Mouse (Mus musculus): Measurements from ENCODE around the gene Tmem255b.

The Tmem255b gene

DNA sequence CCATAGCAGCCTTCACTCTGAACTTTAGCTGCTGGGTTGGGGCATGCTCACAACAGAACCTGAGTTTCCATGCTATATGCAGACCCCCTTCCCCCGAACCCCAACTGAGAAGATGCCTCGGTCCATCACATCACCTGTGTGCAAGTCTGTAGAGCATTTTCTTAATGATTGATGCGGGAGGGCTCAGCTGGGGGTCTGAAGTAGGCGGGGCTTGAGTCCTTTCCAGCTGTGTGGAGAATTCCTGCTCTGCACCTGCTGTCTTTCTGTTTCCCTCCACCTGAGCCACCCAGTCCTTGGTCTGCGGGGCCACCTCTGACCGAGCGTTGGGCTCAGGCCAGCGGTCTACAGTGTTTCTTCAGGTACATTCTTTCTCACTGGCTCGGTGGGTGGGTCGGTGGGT, at the start of gene Tmem255b:
Gene Tmem255b (plus strand): TSS at position 301 of the 400 bp plus-strand sequence.
- no peak for DNase-seq (ENCODE audit: low spot score)

DNA sequence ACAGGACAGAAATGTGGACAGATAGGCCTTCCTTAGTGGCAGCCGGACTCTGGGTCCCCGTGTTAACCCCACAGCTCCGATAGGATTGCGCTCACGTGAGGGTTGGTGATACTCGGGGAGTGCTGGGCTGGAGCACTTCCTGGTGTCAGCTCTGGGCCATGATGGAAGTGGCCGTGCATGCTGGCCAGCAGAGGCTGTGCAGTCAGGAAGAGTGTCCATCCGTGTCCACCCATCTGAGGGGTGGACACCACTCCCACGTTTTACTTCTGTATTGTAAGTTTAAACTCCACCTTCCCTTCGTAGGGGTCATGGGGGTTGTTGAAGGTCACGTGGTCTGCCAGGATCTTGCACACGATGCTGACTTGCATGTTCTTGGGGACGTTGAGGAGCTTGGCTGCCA, 48.6 kb upstream of the Tmem255b start:
- DNase-seq (ENCODE audit: low spot score): no peak

DNA sequence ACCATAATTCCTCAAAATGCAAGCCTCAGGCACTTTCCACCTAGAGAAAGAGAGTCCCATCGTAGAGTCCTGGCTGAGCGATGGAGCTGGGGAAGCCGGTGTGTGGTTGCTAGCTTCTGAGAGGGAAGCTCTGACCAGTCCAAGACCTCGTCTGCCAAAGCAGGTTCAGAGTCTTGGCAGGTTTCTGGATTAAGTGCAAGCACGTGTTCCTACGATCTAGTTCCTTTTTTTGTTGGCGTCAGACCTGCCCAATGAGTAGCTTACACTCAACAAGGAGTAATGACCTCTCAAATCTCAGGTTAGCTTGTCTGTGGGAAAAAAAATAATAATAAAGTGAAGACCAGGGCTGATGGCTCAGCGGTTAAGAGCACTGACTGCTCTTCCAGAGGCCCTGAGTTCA, 47.3 kb upstream of the Tmem255b start:
- no peak for DNase-seq (ENCODE audit: low spot score)

- DNase-seq (ENCODE audit: low spot score): no peak
These were observed 46.2 kb upstream of the Tmem255b start for GRCm38 (mm10) chr8:13388744-13389143.

- no peak for DNase-seq (ENCODE audit: low spot score)
These were observed 41.1 kb upstream of the Tmem255b start for GRCm38 (mm10) chr8:13393869-13394268.

GRCm38 (mm10) chr8:13396725-13397124, 38.3 kb upstream of the Tmem255b start, which contains the start of gene Atp4b:
Atp4b (minus strand) TSS chr8:13396825.
- DNase-seq (ENCODE audit: low spot score): no peak

- no peak for DNase-seq (ENCODE audit: low spot score)
These were observed 31.5 kb upstream of the Tmem255b start for GRCm38 (mm10) chr8:13403517-13403916.

- DNase-seq (ENCODE audit: low spot score): no peak
These were observed 30.3 kb upstream of the Tmem255b start, which contains the start of gene Grk1 for GRCm38 (mm10) chr8:13404666-13405131. Grk1 (plus strand) TSS chr8:13405081.

GRCm38 (mm10) chr8:13406011-13406410, 29.0 kb upstream of the Tmem255b start:
- DNase-seq (ENCODE audit: low spot score): no peak

GRCm38 (mm10) chr8:13411597-13411996, 23.4 kb upstream of the Tmem255b start:
- peak; percentile 83 for DNase-seq (ENCODE audit: low spot score)

GRCm38 (mm10) chr8:13412891-13413558, 22.0 kb upstream of the Tmem255b start:
- DNase-seq (ENCODE audit: low spot score): peak; percentile 83

GRCm38 (mm10) chr8:13413823-13414390, 21.1 kb upstream of the Tmem255b start:
- peak; percentile 71 for DNase-seq (ENCODE audit: low spot score)

- DNase-seq (ENCODE audit: low spot score): no peak
These were observed 19.1 kb upstream of the Tmem255b start for GRCm38 (mm10) chr8:13415879-13416278.

- no peak for DNase-seq (ENCODE audit: low spot score)
These were observed 15.8 kb upstream of the Tmem255b start for GRCm38 (mm10) chr8:13419111-13419639.

DNA sequence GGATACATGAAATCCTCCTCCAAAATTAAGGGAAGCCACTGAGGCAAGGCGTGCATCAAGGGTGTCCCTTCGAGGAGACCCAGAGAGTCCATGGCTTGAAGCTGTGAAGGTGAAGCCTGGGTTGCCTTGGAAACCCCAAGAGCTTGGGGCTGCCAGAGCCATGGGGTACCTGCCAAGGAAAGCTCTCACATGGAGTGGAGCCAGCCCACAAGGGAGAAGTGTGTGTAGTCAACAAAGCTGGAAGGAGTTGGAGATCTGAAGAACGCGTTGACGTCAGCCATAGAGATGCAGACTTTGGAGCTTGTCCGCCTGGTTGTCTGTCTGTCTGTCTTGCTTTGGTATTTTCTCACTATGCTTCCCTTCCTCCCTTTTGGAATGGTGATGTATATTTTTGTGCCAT, 14.0 kb upstream of the Tmem255b start:
- no peak for DNase-seq (ENCODE audit: low spot score)

DNA sequence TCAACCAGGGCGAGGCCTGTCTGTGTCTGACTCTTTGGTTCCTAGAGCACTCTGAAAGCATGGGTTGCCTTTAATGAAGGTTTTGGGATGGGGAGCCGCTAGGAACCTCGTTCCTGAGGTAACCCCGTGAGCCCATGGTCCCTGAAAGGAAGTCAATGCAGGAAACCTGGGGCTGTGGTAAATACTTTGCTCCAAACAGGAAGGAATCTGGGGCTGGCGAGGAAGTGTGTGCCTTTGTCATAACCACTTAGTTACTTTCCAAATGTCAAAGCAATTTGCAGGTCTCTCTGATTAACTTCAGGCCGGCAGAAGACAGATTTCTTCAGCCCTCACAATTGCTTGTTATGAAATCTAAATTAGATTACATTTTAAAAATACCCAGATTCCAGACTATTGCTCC, 7.6 kb upstream of the Tmem255b start:
- DNase-seq (ENCODE audit: low spot score): no peak

GRCm38 (mm10) chr8:13428156-13428555, 6.8 kb upstream of the Tmem255b start:
- no peak for DNase-seq (ENCODE audit: low spot score)

GRCm38 (mm10) chr8:13430412-13430811, 4.6 kb upstream of the Tmem255b start:
- DNase-seq (ENCODE audit: low spot score): no peak

GRCm38 (mm10) chr8:13430866-13431265, 4.1 kb upstream of the Tmem255b start:
- DNase-seq (ENCODE audit: low spot score): no peak

GRCm38 (mm10) chr8:13433130-13433529, 1.9 kb upstream of the Tmem255b start:
- DNase-seq (ENCODE audit: low spot score): no peak

DNA sequence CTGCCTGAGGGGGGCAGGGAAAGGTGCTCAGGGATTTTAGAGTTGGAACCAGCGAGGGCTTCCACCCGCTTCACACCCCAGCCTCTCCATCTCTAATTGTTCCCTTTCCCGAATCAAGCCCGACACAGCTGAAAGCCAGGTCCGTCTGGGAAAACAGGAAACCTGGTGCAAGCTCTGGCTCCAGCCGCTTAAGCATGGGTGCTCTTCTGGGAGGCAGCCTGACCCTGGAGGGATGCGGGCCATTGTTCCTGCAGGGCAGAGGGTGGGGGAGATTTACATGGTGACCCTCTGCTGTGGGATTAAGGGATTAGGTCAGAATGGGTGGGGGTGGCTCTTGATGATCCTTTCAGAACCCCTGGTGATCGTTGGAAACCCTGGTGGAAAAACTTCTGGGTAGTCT, 1.1 kb downstream of the Tmem255b start:
- DNase-seq (ENCODE audit: low spot score): no peak

DNA sequence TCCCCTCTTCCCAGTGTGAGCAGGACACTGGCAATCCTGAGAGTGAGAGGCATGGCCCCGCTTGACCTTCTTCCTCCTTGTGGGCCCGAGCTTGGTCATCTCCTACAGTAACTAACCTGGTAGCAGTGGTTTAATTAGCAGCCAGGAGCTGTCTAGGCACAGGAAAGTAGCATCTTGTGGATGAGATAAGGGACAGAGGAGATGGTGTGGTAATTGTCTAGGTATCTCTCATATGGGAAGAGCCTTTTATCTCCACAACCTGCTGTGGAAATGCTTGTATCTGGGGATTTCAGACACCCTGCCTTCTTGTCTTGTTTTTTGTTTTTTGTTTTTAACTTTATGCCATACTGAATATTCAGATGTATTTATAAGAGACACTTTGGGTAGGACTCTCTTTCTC, 2.5 kb downstream of the Tmem255b start:
- no peak for DNase-seq (ENCODE audit: low spot score)

DNA sequence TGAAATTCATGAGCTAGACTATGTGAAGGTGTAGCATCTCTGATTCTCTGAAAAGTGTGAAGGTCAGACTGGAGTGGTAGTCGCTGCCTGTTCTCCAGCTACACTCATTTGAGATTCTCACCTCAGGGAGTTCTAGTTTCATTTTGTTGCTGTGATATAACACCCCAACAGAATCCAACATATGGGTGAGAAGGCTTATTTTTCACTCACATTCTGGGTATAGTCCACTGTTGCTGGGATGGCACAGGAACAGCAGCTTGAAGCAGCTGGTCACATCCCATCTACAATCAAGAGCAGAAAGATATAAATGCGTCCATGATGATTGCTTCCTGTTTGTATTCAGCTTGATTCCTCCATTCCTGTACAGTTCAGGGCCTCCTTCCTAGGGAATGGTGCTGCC, 7.2 kb downstream of the Tmem255b start:
- DNase-seq (ENCODE audit: low spot score): no peak

All from testis, postnatal 10 days (tissue).